Mouse (Mus musculus) liver, embryonic 16.5 days (tissue): ENCODE measurements around the gene Duox2. TPM values are rescaled to one million over a fixed set of nuclear protein-coding genes. Genes with fewer than 3 reads are reported as not detected.

ENCODE experiments used
- ATAC-seq: fragments of 200-750 bp; cut with Nextera tagmentation; 2 replicates; pipeline ENCODE4 v1.8.0; 2017; ENCODE audit warnings: low read depth, mild to moderate bottlenecking, moderate number of reproducible peaks, moderate library complexity
- H3K27ac ChIP-seq: fragments of 300-500 bp; sonication (generic); 2 replicates; pipeline ENCODE4 v1.5.1; 2014; ENCODE audit warnings: mild to moderate bottlenecking, low read length
- H3K27me3 ChIP-seq: fragments of 300-500 bp; sonication (generic); 2 replicates; pipeline ENCODE4 v1.6.1; 2014; ENCODE audit warnings: low read depth, low read length, mixed read lengths; ENCODE audit not compliant: control insufficient read depth, insufficient read depth
- H3K36me3 ChIP-seq: fragments of 300-500 bp; sonication (generic); 2 replicates; pipeline ENCODE4 v1.6.1; 2014; ENCODE audit warnings: mild to moderate bottlenecking; ENCODE audit not compliant: control insufficient read depth, insufficient read depth
- H3K4me1 ChIP-seq: fragments of 300-500 bp; sonication (generic); 2 replicates; pipeline ENCODE4 v1.6.1; 2014; ENCODE audit warnings: low read depth, low read length, mixed read lengths; ENCODE audit not compliant: control insufficient read depth
- H3K4me2 ChIP-seq: fragments of 300-500 bp; sonication (generic); 2 replicates; pipeline ENCODE4 v1.6.1; 2014; ENCODE audit warnings: low read depth, low read length, mixed read lengths
- H3K4me3 ChIP-seq: fragments of 300-500 bp; sonication (generic); 2 replicates; pipeline ENCODE4 v1.5.1; 2014; ENCODE audit warnings: low read depth, mild to moderate bottlenecking, low read length
- H3K9ac ChIP-seq: fragments of 300-500 bp; sonication (generic); 2 replicates; pipeline ENCODE4 v1.6.1; 2014; ENCODE audit warnings: low read depth, low read length
- H3K9me3 ChIP-seq: fragments of 300-500 bp; sonication (generic); replicated peaks from 2 replicates; pipeline ENCODE4 v1.6.1; 2016; ENCODE audit warnings: low read length; ENCODE audit not compliant: control insufficient read depth
- WGBS: fragments of 180-500 bp; shearing (Covaris S2); extraction: QIAGEN DNeasy Blood & Tissue Kit; methylation state at CpG from one replicate; pipeline ENCODE4 v1.1.7; 2014; ENCODE audit not compliant: insufficient replicate concordance; 5-methylcytosine and 5-hydroxymethylcytosine counted together
- polyA plus RNA-seq: library from polyadenylated mRNA; unstranded; fragments of >200 nt; fragmentation: Nextera tagmentation; extraction: Ambion mirVana; gene quantifications from 2 replicates; pipeline ENCODE4 v1.2.1, GENCODE M21; 2015

Duox2 gene
- polyA plus RNA-seq, 1 experiment from 2014 or later, result not detected

- peak; percentile 22 for ATAC-seq
- no peaks in the 10 kb centered on the region for H3K9me3 ChIP-seq
- no peaks in the 10 kb centered on the region for H3K36me3 ChIP-seq
- WGBS, result 12% methylated on average over 2 of the region's 2 CpGs
- H3K4me2 ChIP-seq, result peak overlapping the region; percentile 88
- no peaks in the 10 kb centered on the region for H3K27me3 ChIP-seq
- peaks cover 30% of the 10 kb centered on the region for H3K4me1 ChIP-seq
- peak overlapping the region; percentile 77 for H3K4me3 ChIP-seq
- peak overlapping the region; percentile 82 for H3K9ac ChIP-seq
- H3K27ac ChIP-seq, result peak overlapping the region; percentile 95
These were observed 62.8 kb downstream of the Duox2 start for GRCm38 (mm10) chr2:122235425-122235824.

GRCm38 (mm10) chr2:122234611-122235288 is 63.5 kb downstream of the Duox2 start, which contains the start of gene Sord:
Sord (plus strand) TSS chr2:122234749.
- peak; percentile 93 for ATAC-seq
- Histone ChIP-seq H3K4me3 (peak within 1 kb of the TSS; percentile 77), H3K36me3 (no peaks in the 10 kb centered on the region), H3K4me2 (peak within 1 kb of the TSS; percentile 88), H3K27ac (peak within 1 kb of the TSS; percentile 95), H3K9me3 (no peaks in the 10 kb centered on the region), H3K4me1 (peaks cover 30% of the 10 kb centered on the region), H3K9ac (peak within 1 kb of the TSS; percentile 82), H3K27me3 (no peaks in the 10 kb centered on the region)
- under 1% methylated on average over 35 of the region's 35 CpGs for WGBS

DNA sequence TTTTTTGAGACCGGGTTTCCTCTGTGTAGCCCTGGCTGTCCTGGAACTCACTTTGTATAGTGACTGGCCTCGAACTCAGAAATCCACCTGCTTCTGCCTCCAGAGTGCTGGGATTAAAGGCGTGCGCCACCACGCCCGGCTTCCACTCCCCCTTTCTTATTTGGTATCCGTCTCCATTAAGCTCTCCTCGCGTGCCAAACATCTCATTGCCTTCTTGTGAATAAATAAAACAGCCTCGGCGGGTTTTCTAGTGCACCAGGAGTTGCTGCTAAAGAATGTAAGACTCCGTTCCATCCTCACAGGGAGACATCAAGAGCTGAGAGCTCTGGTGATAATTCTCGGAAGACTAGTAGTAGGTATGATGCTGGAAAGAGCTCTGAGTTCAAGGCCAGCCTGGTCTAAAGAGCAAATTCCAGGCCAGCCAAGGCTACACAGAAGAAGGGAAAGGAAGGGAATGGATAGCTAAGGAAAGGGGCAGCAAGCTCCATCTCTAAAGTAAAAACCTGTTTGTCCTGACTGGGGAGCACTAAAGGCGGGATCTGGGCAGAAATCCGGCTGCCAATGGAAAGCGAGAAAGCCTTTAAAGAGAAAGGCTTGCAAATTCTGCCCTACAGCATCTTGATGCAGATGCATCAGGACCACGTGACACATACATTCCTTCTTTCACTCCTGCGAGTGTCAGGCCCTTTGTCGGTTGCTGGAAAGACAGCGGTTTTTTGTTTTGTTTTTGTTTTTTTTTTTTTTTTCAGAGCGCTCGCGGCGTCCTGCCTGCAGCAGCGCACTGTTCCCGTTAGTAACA is 64.3 kb downstream of the Duox2 start:
- H3K4me2 ChIP-seq, result peak overlapping the region; percentile 88
- H3K4me1 ChIP-seq, result peaks cover 25% of the 10 kb centered on the region
- H3K9me3 ChIP-seq, result no peaks in the 10 kb centered on the region
- no peaks in the 10 kb centered on the region for H3K27me3 ChIP-seq
- H3K9ac ChIP-seq, result peak overlapping the region; percentile 82
- H3K4me3 ChIP-seq, result peak overlapping the region; percentile 77
- no peaks in the 10 kb centered on the region for H3K36me3 ChIP-seq
- peak overlapping the region; percentile 95 for H3K27ac ChIP-seq
- no peak for ATAC-seq
- WGBS, result 9% methylated on average over 26 of the region's 26 CpGs

GRCm38 (mm10) chr2:122233341-122233740 is 64.9 kb downstream of the Duox2 start:
- peaks cover 25% of the 10 kb centered on the region for H3K4me1 ChIP-seq
- no peaks in the 10 kb centered on the region for H3K27me3 ChIP-seq
- H3K36me3 ChIP-seq, result no peaks in the 10 kb centered on the region
- no peak overlapping the region for H3K9ac ChIP-seq
- H3K4me2 ChIP-seq, result peak overlapping the region; percentile 88
- ATAC-seq, result no peak
- WGBS, result 51% methylated on average over 5 of the region's 5 CpGs
- no peaks in the 10 kb centered on the region for H3K9me3 ChIP-seq
- H3K27ac ChIP-seq, result no peak overlapping the region
- H3K4me3 ChIP-seq, result no peak overlapping the region

GRCm38 (mm10) chr2:122231616-122232015 is 66.6 kb downstream of the Duox2 start:
- Histone ChIP-seq H3K27me3 (no peaks in the 10 kb centered on the region), H3K9me3 (no peaks in the 10 kb centered on the region), H3K27ac (no peak overlapping the region), H3K36me3 (no peaks in the 10 kb centered on the region), H3K4me1 (peaks cover 25% of the 10 kb centered on the region), H3K9ac (no peak overlapping the region), H3K4me3 (no peak overlapping the region), H3K4me2 (no peak overlapping the region)
- no peak for ATAC-seq
- WGBS, result 86% methylated on average over 9 of the region's 9 CpGs

- no peak for ATAC-seq
- H3K4me1 ChIP-seq, result peaks cover 17% of the 10 kb centered on the region
- no peak overlapping the region for H3K4me2 ChIP-seq
- H3K9me3 ChIP-seq, result no peaks in the 10 kb centered on the region
- no peak overlapping the region for H3K4me3 ChIP-seq
- no peaks in the 10 kb centered on the region for H3K36me3 ChIP-seq
- H3K27me3 ChIP-seq, result no peaks in the 10 kb centered on the region
- WGBS, result 77% methylated on average over 6 of the region's 6 CpGs
- no peak overlapping the region for H3K27ac ChIP-seq
- no peak overlapping the region for H3K9ac ChIP-seq
These were observed 67.9 kb downstream of the Duox2 start for GRCm38 (mm10) chr2:122230395-122230794.

Other genes with a start within 250 kb of the Duox2 start
- gene Spg11, start 180.1 kb downstream of the Duox2 start, polyA plus RNA-seq, result 3.2 and 3.5 TPM in 2 replicates
- 426 and 495 TPM in 2 replicates for gene B2m, start 150.8 kb downstream of the Duox2 start, polyA plus RNA-seq
- 0.05 and 0.07 TPM in 2 replicates for gene Trim69, start 137.7 kb downstream of the Duox2 start, polyA plus RNA-seq
- gene Patl2, start 112.3 kb downstream of the Duox2 start, polyA plus RNA-seq, result 0.04 and 0.07 TPM in 2 replicates
- gene Terb2, start 112.2 kb downstream of the Duox2 start, polyA plus RNA-seq, result not detected in 2 replicates
- 193 and 196 TPM in 2 replicates for gene Sord, start 63.7 kb downstream of the Duox2 start, polyA plus RNA-seq
- gene Duoxa2, start 451 bp upstream of the Duox2 start, polyA plus RNA-seq, result not detected in 2 replicates
- 0.05 TPM in 1 of 2 replicates, not detected in the other for gene Duoxa1, start 15.3 kb upstream of the Duox2 start, polyA plus RNA-seq
- gene Duox1, start 17.2 kb upstream of the Duox2 start, polyA plus RNA-seq, result not detected in 2 replicates
- gene Shf, start 70.7 kb upstream of the Duox2 start, polyA plus RNA-seq, result 0.89 and 1.3 TPM in 2 replicates
- gene Slc28a2, start 128.0 kb upstream of the Duox2 start, polyA plus RNA-seq, result 1.6 and 2.3 TPM in 2 replicates
- gene Gm14085, start 186.5 kb upstream of the Duox2 start, polyA plus RNA-seq, result 0.05 TPM in 1 of 2 replicates, not detected in the other